Mouse (Mus musculus) brown adipose tissue, adult 24 weeks (tissue): ENCODE results near the gene Hoxb9. TPM values are rescaled to one million over a fixed set of nuclear protein-coding genes. Genes with fewer than 3 reads are reported as not detected.

ENCODE experiments used
- H3K27ac ChIP-seq: fragments of 200-500 bp; replicated peaks from 2 replicates; pipeline ENCODE4 v1.5.1; 2012; ENCODE audit warnings: low read depth, mild to moderate bottlenecking, low read length
- H3K4me1 ChIP-seq: fragments of 200-500 bp; 2 replicates; pipeline ENCODE4 v1.6.1; 2012; ENCODE audit warnings: low read length, mixed read lengths; ENCODE audit not compliant: control insufficient read depth, insufficient read depth, insufficient read length
- H3K4me3 ChIP-seq: fragments of 200-500 bp; 2 replicates; pipeline ENCODE4 v1.5.1; 2012; ENCODE audit warnings: low read depth, mild to moderate bottlenecking, low read length, moderate library complexity; ENCODE audit not compliant: insufficient read depth
- polyA plus RNA-seq: library from polyadenylated mRNA; stranded (reverse); fragments of >200 nt; gene quantifications from 2 replicates; pipeline ENCODE4 v1.2.4, GENCODE M21; 2012; ENCODE audit not compliant: missing spikeins, insufficient read depth, insufficient read length

Hoxb9 gene
- polyA plus RNA-seq, 1 experiment: not detected

DNA sequence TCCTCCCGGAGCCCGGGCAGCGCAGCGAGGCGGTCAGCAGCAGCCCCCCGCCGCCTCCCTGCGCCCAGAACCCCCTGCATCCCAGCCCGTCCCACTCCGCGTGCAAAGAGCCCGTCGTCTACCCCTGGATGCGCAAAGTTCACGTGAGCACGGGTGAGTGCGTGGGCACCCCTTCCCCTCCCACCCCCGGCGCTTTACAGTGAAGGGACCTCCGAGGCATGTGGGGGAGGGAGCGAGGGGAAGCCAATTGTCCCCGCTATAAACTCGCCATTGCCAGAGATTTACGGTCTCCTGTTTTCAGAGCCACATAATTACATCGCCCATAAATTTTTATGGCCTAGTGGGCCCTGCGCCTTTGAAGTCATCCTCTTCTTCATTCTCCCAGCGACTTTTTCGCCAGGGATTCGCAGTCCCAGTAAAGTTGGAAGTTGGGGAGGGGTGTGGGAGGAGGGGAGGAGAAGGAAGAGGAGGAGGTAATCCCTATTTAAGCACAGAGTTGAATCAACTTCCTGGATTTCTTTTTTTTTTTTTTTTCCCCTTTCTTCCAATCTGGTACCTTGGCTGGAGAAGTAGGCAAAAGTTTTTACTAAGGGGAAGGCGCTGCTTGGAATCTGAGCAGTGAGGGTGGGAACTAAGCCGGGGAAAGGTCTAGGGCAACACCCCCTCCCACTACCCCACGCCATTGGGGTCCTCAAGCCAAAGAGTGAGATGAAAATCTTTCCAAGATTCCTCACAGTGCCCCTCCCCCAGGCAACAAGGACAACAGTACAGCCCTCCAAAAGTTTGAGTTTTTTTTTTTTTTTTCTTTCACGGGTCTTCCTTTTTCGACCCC lies 48.0 kb downstream of the Hoxb9 start:
- H3K27ac ChIP-seq: peak overlapping the region; percentile 89
- peak overlapping the region; percentile 94 for H3K4me3 ChIP-seq
- peaks cover 6% of the 10 kb centered on the region; the same call in 1 of the 2 replicates for H3K4me1 ChIP-seq

DNA sequence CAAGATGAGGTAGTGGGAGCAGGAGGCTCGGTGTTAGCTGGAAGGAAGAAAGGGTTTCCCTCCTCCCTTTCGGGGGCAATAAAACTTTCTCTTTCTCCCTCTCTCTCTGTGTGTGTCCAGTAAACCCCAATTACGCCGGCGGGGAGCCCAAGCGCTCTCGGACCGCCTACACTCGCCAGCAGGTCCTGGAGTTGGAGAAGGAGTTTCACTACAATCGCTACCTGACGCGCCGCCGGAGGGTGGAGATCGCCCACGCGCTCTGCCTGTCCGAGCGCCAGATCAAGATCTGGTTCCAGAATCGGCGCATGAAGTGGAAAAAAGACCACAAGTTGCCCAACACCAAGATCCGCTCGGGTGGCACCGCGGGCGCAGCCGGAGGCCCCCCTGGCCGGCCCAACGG lies 48.7 kb downstream of the Hoxb9 start:
- peaks cover 6% of the 10 kb centered on the region; the same call in 1 of the 2 replicates for H3K4me1 ChIP-seq
- peak overlapping the region; percentile 89 for H3K27ac ChIP-seq
- H3K4me3 ChIP-seq: peak overlapping the region; percentile 94

DNA sequence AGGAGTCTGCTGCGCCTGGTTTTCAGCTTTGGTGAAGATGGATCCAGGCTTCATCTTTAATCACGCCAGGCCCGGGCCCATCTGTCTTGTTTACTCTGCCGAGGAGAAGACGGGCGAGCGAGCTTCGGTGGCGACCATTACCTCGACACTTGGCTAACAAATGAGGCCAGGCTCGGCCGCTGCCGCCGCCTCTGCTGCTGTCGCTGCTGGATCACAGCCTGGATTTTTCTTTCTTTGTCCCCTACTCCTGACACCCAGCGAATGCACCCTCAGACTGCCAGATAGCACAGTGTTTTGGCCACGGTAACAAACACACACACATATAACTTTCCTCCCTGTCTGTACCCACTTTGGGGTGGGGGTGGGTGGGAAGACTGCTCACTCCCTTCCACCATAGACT lies 49.4 kb downstream of the Hoxb9 start:
- Histone ChIP-seq H3K4me3 (peak overlapping the region; percentile 27), H3K4me1 (peaks cover 6% of the 10 kb centered on the region; the same call in 1 of the 2 replicates), H3K27ac (peak overlapping the region; percentile 75)

DNA sequence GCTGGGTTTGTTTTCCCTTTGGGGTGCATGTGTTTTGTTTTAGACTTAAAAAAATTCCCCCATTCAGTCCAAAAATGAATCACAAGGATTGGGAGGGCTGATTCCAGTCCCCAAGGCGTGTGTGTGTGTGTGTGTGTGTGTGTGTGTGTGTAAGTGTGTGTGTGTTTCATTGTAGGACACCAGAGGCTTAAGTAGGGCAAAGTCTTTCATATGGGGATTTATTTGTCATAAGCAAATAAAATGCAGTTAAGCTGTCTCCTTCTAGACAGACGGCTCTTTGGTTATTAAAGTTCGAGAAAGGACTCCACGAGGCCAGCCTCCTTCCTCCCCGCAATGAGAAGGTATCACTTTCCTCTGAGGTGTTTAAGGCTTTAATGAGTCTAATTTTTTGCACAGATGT lies 50.6 kb downstream of the Hoxb9 start:
- H3K4me3 ChIP-seq: no peak overlapping the region
- H3K4me1 ChIP-seq: peaks cover 6% of the 10 kb centered on the region; the same call in 1 of the 2 replicates
- peak overlapping the region; percentile 36 for H3K27ac ChIP-seq

DNA sequence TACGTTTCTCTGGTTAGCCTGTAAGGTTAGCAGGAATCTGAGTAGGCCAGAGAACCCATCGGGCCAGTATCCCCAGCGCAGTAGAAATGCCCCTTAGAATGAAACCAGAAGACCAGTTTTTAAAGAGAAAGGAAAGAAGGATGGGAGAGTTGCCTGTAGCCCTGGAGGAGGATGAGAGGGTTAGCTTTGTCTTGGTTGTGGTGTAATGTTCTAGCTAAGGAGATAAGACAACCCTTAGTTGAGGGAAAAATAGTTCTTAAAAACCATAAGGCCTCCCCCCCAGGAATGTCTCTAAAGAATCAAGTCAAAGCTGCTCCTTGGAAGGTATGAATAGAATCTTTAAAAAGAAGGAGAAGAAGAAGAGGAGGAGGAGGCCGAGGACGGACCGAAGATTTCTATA lies 51.5 kb downstream of the Hoxb9 start:
- peaks cover 6% of the 10 kb centered on the region; the same call in 1 of the 2 replicates for H3K4me1 ChIP-seq
- H3K27ac ChIP-seq: peak overlapping the region; percentile 55
- H3K4me3 ChIP-seq: no peak overlapping the region

DNA sequence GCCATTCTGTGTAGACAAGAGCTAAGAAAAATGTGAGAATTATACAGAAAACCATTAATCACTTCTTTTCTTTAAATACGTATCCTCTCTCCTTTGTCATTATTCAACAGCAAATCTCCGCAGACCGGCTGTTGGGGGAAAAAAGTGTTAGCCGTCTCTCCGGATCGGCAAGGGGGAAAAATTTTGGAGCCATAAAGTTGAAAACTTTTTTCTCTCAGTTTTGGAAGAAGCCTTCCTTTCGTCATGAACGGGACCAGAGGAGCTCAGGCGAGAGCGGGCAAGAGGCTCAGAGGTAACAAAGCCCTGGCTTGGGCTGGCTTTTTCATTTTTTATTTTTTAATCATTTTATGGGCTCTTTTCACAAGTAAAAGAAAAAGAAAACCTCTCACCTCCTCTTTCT lies 51.9 kb downstream of the Hoxb9 start, which contains the start of gene Hoxb3:
TSS of gene Hoxb3 (plus strand) at position 173 of the 400 bp plus-strand sequence.
- H3K27ac ChIP-seq: peak within 1 kb of the TSS; percentile 55
- no peak within 1 kb of the TSS for H3K4me3 ChIP-seq
- peaks cover 6% of the 10 kb centered on the region; the same call in 1 of the 2 replicates for H3K4me1 ChIP-seq

DNA sequence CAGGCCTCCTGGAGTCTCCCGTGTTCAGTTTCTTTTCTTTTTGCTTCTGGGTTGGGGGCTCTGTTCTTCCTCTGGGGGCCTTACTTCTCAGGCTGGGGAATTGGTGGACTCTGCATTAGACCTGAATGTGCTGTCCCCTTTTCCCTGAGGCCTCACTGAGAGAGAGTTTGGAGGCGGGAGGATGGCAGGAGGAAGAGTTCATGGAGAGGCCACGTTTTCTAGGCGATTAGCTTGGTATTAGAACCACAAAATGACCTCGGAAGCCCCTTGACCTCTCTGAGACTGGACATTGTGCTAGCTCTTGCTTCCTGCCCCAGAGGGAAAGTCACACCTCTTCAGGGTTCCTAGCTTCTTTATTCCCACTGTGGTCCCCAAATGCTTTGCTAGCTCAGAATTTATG lies 52.9 kb downstream of the Hoxb9 start:
- no peak overlapping the region for H3K4me3 ChIP-seq
- peak overlapping the region; percentile 39 for H3K27ac ChIP-seq
- H3K4me1 ChIP-seq: peaks cover 6% of the 10 kb centered on the region; the same call in 1 of the 2 replicates

DNA sequence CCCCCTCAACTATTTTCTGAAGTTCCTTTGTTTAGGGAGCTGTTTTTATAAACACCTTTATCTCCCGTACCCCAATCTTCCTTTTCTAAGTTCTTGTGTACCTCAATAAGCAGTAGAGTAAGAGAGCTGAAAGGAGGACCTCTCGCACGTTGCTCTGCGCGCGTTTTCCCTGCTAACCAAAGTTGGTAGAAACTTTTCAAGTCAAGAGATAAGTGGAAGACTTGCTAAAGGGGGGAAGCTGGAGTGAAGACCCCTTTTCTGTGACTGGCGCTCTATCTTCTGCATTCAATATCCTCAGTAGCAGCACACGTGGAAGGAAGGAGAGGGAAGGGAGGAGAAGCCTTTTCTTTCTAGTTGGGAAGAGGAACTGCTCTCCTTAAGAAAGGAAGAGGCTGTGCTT lies 53.7 kb downstream of the Hoxb9 start:
- Histone ChIP-seq H3K27ac (no peak overlapping the region), H3K4me1 (peaks cover 9% of the 10 kb centered on the region), H3K4me3 (no peak overlapping the region)

DNA sequence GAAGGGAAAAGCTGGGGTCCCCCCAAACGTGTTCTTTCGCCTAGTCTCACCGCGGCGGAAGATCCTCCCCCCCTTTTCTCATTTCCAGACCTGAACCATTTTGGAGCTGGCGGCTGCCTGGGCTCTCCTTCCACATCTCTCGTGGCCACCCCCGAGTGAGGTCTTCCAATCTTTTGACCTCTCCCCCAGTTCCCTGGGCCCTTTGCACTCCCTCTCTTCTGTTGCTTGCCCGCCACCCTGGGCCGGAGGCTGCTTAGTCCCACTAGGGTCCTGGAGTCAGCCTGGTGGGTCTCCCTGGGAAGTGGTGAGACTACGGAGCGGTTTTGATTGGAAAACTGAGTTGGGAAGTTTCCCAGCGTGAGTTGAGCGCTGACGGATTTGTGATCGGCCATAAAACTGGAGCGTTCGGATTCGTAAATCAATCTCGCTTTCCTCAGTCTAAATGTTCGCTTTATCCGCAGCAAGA lies 54.5 kb downstream of the Hoxb9 start:
- H3K4me1 ChIP-seq: peaks cover 11% of the 10 kb centered on the region
- peak overlapping the region; percentile 62 for H3K4me3 ChIP-seq
- peak overlapping the region; percentile 83 for H3K27ac ChIP-seq

Other genes with a start within 250 kb of the Hoxb9 start
- gene Gip, start 246.9 kb upstream of the Hoxb9 start, polyA plus RNA-seq: not detected in 2 replicates
- 61.6 and 90.5 TPM in 2 replicates for gene Snf8, start 236.6 kb upstream of the Hoxb9 start, polyA plus RNA-seq
- gene Ube2z, start 206.1 kb upstream of the Hoxb9 start, polyA plus RNA-seq: 11.5 and 13.7 TPM in 2 replicates
- gene Atp5g1, start 195.8 kb upstream of the Hoxb9 start, polyA plus RNA-seq: 43.7 and 57.2 TPM in 2 replicates
- gene Calcoco2, start 159.5 kb upstream of the Hoxb9 start, polyA plus RNA-seq: not detected in 2 replicates
- not detected in 2 replicates for gene Ttll6, start 137.7 kb upstream of the Hoxb9 start, polyA plus RNA-seq
- gene Hoxb13, start 77.1 kb upstream of the Hoxb9 start, polyA plus RNA-seq: not detected in 2 replicates
- gene Hoxb8, start 10.4 kb downstream of the Hoxb9 start, polyA plus RNA-seq: 0.58 and 1.9 TPM in 2 replicates
- 2.1 and 2.6 TPM in 2 replicates for gene Hoxb7, start 15.2 kb downstream of the Hoxb9 start, polyA plus RNA-seq
- 0.91 and 1.9 TPM in 2 replicates for gene Hoxb6, start 21.0 kb downstream of the Hoxb9 start, polyA plus RNA-seq
- 1.1 and 1.2 TPM in 2 replicates for gene Hoxb5, start 31.9 kb downstream of the Hoxb9 start, polyA plus RNA-seq
- 6.0 and 6.4 TPM in 2 replicates for gene Hoxb4, start 46.8 kb downstream of the Hoxb9 start, polyA plus RNA-seq
- 1.7 and 2.0 TPM in 2 replicates for gene Hoxb3, start 51.9 kb downstream of the Hoxb9 start, polyA plus RNA-seq
- gene Hoxb2, start 79.1 kb downstream of the Hoxb9 start, polyA plus RNA-seq: 3.2 and 3.7 TPM in 2 replicates
- gene Hoxb1, start 94.3 kb downstream of the Hoxb9 start, polyA plus RNA-seq: not detected in 2 replicates
- gene Skap1, start 193.1 kb downstream of the Hoxb9 start, polyA plus RNA-seq: not detected in 2 replicates